Mouse (Mus musculus): ENCODE measurements around the gene Unc13c.

Unc13c gene

DNA sequence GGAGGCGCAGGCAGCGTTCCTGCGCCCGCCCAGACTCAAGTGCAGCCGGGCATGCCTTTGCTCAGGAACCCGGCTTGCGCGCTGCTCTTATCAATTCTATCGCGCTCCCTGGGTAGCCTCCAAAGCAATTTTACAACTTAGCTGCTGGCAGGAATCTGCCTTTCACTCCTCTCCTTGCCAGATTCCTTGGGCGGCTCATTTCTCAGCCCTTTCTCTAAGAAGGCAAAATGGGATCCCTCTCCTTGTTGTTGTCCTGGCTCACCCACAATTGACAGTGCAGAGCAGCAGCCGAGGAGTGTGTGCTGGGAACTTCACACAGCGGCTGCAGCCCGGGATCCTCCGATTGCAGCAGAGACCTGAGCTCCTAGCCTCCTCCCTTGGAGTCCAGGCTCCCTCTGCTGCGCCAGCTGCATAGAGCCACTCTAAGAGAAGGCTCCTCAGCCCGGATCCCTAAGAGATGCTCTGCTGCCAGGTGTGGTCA lies at the start of gene Unc13c:
TSS of gene Unc13c (minus strand) at position 326 of the 481 bp plus-strand sequence.
- DNase-seq, result peak; percentile 74

DNA sequence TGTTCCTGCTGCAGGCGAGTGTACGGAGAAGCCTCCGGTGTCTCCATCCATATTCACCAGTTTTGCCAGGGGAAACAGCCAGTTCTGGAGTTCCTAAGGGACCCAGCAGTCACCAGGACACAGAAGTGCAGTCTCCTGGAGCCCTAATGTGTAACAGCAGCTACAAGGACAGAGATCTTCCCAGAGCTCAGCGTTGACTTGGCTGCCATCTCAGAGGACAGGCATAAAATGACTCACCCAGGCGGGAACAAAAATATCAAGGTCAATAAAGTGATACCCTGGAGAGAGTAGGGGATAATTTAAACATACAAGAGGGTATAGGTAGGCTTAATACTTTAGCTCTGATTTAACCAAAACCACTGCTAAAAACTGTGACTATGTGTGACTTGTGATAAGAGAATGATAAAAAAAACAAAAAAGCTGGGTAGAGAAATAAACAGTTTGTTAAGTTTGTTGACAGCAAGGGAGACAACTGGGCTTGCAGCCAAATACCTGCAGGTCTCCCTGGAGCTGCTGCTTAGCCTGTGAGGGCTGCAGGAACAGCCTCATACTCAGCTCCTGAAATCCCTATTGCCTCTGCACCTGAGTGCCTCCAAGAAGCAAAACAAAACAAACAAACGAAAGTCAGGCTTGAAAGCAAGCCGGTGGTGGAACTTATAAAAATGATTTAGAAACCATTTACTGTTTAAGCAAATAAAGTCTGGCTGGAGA lies 39.4 kb upstream of the Unc13c start:
- no peak for DNase-seq

DNA sequence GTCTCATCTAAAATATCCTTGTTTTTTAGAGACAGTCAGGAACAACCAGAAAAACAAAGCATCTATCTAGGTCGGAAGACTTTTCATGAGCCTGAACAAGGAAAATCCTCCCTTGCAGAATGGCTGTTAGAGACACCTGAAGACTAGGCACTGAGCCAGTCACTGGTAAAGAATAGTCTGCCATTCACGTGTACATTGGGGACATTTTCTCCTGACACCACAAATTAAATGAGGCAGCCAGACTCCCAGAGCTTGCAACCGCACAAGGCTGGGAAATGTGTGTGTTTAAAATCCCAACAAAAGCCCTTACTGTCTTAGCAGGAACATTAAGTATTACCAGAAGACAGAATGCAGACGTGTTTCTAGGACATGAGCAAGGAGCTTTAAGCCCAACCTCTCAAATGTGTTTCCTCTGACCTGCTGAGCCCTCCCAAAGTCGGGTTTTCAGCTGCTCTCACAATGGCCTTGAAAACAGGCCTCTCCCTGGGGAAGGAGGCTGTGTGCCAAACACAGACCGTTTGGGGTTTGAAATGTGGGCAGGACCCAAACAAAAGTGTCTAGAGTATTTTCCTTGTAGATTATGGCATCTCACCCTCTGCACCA lies 33.7 kb upstream of the Unc13c start:
- DNase-seq, result peak; percentile 3

DNA sequence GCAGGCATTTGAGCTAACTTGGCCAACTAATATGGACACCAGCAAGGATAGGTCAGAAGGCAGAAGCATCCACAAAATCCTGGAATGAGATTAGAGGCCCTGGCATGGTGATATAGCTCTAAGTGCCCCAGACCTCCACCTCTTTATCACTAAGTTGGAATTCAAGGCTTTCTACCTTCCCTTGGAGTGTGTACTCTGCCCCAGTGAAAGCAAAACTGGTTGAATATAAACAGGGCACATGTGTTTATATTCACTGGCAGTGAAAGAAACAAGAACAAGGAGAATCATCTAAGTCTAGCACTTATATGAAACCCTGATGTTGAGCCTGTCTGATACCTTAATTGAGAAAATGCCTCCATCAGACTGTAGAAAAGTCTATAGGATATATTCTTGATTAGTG lies 19.3 kb upstream of the Unc13c start:
- DNase-seq, result no peak

DNA sequence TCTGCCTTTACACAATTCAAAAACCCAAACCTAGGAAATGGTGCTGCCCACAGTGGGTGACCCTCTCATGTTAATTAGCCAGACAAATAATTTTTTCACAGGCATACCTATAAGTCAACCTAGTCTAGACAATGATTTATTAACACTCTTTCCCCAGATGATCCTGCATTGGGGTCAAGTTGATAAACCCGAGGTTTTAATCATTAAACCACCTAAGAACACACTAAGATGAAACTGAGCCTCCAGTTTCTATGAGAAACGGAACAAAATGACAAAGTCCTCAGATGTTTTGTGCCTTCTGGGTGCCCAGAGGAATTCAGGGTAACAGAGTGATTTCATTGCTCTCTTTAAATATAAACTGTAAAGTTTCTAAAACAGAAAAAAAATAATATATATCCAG lies 18.5 kb upstream of the Unc13c start:
- DNase-seq, result no peak

DNA sequence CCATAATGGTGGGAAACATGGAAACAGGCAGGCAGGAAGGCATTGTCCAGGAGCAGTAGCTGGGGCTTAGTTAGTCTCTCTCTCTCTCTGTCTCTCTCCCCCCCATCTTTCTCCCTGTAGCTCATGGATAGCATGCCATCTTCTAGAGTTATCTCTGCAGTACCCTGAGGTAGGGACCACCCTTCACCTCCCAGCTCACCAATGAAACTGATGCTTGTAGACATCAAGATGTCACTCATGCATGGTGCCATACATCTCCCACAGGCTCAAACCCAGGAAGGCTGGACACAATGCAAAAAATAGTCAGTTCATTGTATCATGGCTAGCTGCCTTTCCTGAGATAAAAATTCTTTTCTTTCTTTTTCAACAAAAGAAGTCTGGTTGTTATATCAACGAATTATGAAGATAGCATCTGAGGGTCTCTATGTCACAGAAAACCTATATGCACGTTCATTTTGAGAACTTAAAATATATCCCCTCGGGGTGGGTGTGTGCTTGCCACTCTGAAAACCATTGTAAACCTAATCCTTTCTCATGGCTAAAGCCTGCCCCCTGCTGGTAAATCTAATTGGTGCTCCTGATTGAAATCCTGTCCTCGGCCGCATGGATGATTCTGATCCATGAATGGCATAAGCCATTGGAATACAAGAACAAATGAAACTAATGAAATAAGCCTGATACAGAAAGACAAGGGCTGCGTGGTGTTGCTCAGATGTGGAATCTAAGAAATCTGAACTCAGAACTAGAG lies 14.0 kb upstream of the Unc13c start:
- DNase-seq, result peak; percentile 76

DNA sequence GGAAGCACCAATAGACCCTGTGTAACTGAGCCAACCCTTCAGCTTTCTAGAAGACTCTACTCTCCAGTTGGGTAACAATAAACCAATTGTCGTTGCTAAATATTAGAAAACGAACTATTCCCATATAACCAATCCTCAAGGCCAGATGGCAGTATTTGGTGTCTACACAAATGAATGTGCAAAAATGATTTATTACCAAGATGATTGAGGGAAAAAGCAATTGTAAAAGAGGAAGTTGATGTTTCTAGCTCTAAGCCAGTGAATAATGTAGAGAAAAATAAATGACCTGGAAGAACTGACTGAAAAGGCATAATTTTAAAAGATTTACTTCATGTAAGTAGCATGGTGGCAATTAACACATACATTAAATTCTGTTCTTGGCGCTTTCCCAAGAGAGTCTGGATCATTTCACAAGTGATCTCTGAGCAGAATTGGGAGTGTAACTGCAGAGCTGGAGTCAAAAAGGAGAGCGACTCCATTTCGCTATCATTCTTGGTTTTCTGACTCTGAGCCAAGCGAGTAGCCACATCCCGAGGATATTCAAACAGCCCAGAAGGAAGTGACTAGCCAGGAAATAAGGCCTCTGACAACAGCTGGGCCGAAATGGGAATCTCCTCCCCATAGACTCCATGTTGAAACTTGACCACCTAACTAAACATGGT lies 3.7 kb upstream of the Unc13c start:
- DNase-seq, result no peak

DNA sequence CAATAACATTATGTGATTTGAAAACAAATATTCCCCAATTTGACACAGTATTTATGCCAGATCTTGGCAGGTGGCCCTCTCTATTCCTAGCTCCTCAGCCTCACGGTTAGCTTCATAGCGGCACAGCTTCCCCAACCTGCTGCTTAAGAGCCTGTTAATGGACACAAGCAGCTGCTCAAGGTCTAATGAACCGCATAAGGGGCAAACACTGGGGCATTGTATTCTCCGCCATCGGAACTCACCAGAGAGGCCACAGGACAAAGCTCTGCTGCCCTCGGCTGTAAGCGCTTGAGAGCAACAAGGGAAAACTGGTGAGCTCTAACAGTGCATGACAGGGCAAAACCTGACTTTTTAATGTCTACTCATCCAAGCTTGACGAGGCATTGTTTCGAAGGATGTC lies 2.0 kb upstream of the Unc13c start:
- DNase-seq, result peak; percentile 54

DNA sequence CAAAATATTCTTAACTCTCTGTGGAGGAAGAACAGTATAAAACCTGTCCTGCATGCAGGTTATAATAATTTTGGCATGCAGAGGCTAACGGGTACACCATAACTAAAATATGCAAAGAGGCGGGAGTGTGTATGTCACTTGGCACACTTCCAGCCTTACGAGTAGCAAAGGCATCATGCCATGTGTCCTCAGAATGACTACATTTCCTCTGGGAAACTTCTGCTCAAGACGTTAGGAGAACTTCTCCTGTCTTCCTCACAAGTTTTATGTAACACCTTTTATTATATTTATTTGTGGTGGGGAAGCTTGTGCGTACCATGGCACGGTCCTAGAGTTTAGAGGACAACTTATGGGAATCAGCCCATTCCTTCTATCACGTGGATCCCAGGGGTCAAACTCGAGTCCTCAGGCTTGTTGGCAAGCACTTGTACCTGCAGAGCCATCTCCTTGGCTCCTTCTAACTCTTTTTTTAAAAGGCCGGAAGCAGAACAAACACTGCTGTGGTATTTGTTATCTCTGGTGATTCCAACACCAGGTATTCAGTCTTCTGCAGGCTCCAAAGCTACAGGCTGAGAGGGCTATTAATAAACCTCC lies 3.3 kb downstream of the Unc13c start:
- DNase-seq, result peak; percentile 68

DNA sequence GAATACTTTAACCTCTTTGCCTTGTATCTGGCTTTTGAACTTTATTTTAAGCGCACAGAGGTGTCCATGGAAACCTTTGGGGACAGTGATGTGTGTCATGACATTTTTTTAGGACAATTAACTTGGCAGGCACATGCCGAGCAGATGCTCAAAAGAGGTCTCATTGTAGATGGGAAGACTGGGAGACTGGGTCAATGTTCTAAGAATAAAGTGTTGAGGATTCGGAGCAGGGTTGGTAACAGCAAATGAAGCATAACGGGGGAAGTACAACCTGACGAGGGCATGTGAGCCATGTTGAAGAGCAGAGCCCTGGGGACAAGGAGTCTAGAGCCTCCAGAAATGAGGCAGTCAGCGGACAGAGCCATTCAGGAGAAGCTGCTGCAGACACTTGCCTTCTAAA lies 6.3 kb downstream of the Unc13c start:
- peak; percentile 43 for DNase-seq

DNA sequence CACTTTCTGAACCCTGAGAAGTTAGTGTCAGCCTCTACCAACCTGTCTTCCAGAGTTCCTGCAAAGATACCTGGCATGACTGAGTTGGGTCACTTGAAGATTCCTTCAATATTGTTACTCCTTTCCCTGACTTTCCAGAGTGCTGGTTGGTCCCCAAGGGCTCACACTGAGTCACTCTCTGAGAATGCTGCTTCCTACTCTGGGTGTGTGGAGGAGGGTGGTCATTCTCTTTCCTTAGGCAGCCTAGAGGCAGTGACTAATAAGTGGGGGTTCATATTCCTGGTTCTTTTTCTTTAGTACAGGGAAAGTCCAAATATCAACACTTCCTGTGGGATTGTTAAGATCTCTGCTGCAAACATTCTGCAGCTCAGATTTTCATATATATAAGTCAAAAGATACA lies 16.4 kb downstream of the Unc13c start:
- no peak for DNase-seq

DNA sequence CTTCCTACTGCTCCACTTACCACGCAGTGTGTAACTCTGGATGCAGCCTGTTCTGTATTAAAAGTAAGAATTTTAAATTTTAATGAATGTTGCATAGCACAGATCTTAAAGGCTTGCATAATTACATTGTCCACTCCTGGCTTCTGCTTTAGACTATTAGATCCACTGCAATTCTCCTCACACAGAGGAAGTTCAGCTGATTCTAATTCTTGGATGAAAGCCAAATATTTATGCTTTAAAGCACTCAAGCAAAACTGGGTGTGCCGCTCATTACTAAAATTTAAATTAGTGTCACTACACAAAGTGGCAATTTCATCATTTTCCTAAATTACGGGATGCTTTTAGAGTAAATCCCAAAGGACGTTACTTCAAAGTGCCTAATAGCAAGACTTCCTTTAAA lies 17.2 kb downstream of the Unc13c start:
- DNase-seq, result no peak

DNA sequence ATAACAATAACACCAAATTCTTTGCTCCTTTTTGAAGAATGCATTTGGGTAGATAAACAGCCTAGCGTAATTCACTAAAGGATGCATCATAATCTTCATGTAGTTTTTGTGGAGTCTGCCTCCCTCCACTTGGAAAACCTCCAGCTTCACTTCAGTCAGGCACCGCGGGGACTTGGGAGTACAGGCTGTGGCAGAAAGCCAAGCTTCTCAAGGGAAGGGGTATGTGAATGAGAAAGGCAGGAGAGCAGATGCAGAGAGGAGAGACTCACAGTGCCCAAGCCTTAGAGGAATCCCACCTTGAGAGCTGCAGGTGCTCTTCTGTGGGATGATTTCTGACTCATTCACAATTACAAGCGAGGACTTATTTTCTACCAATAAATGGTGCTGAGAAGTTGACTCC lies 33.9 kb downstream of the Unc13c start:
- DNase-seq, result peak; percentile 79

DNA sequence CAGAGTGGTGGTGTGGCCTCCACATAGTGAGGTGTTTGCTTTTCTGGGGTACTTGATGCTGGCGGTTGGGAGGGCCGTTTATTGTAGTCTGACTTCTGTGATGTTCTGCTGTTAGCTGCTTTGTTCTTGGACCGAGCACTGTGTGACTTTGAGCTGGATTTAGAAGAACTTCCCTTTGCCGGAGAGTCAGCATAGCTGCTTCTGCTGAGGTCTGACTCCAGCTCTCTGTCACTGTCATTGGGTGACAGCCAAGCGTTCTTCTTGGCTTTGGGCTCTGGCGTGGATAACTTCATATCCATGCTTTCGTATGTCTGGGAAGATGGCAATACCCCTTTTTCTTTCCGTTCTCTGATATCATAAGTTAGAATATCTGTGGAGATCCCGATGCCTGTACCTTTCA lies 36.8 kb downstream of the Unc13c start:
- peak; percentile 66 for DNase-seq

DNA sequence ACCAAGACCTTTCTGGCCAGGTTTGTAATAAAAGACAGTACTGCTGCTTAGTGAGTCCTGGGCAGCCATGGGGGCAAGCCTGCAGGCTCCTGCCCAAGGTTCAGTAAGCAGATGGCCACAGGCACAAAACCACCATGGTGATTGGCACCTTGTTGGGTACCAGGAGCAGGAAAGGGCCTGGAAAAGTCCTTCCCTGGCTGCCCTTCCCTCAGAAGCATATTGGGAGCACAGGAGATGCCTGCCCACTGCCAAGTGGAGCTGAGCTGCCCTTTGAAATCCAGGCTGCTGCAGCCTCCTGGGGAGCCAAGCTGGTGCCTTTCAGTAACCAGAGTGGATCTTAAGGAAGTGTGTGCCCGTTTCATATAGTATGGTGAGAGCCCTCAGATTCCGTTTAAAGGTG lies 41.5 kb downstream of the Unc13c start:
- DNase-seq, result peak; percentile 99

DNA sequence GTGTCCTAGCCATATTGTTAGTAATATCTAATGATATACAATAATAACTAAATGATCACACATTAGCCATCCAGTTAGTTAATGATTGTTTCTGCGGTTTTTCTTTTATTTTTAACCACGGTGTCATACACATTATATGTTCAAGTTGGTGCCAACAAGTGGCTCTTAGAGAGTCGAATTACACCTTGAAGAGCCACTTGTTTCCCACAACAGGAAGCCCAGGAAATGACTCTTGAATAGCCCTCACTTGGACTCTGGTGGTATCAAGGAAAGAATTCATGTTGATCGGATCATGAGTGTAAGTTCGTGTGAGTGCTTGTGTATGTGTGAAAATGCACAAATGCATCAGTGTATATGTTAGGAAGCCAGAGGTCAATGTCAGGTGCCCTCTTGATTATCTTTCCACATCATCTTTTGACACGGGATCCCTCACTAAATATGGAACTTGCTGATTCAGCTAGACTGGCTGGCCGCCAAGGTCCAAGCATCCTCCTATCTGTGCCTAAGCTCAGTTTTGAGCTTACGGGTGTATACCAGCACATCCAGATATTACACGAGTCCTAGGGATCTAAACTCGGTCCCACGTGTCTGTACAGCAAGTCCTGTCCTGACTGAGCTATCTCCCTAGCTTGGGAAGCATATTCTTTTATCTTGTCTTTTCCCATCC lies 46.2 kb downstream of the Unc13c start:
- peak; percentile 69 for DNase-seq

DNA sequence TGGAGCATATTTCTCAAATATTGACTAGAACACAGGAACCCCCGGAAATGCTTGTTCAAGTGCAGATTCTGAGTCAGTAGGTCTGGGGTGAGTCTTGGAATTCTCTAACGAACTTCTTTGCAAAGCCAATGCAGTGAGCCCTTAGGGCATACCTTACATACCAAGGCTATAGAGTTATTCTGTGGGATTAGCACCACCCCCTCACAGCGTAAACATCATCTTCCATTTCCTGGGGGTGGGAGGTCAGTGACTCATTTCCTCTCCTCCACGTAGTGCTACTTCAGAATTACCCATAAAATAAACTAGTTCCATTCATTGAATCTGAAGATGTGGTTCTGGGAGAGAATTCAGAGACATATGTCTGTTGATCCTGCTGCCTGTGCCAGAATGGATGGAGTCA lies 62.8 kb downstream of the Unc13c start:
- DNase-seq, result no peak

DNA sequence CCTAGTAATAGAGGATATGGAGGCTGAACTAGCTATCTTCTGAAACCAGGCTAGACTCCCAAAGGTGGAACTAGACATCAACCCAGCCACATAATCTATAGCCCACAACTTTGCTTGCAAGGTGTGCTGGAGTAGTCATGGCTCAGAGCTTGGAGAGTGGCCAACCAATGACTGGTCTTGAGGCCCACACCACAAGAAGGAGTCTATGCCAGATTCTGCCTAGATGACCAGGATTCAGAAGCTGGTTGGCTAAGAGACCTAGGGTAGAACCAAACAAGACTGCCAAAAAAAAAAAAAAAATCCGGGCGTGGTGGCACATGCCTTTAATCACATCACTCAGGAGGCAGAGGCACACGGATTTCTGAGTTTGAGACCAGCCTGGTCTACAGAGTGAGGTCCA lies 70.2 kb downstream of the Unc13c start:
- DNase-seq, result no peak

DNA sequence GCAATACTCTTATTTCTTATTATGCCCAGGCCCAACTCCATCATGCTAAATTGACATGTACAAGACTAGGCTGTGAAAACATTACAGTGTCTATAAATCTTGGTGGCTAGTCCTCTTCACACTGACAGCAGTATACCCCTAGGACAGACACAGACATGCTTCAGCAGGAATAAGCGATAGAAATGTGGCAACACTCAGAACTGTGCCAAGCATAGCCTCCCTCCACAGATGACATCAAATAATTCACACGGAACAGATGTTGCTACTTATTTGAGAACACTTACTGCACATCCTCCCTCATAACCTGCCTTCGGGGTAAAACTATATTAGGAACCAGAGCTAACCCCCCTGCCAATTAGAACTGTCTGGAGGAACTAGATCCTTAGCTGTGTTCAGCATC lies 72.6 kb downstream of the Unc13c start:
- DNase-seq, result no peak

DNA sequence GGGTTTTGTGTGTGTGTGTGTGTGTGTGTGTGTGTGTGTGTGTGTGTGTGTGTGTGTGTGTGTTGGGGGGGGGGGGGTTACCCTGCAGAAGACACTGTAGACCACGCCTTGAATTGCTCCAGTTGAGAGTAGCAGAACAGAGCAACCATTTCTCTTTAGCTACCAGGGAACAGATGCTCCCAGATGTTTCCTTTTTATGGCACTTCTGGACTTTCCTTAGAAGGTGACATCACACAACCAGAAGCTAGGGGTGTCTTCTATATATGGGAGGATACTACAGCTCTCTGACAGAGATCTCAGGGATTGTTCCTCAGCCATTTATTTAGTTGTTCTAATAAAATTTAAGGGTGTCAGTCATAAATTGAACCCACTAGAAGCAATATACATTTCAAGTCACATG lies 85.2 kb downstream of the Unc13c start:
- no peak for DNase-seq

DNA sequence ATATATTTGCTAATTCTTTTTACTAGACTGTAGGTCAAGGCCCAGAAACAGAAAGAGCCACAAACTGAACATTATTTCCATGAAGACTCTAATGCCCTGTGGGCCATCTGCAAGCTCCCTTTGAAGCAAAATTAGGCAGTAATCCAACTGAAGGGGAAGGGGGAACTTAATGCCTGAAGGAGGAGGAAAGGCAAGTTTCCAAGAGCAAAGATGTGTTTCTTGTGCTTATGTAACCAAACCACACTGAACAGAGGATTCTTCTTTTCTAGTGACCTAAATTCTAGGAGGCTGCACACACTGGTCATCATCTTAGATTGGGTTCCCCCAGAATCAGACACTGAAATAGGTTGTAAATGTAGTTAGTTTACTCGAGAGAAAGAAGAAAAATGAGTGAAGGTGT lies 85.6 kb downstream of the Unc13c start:
- DNase-seq, result peak; percentile 64

DNA sequence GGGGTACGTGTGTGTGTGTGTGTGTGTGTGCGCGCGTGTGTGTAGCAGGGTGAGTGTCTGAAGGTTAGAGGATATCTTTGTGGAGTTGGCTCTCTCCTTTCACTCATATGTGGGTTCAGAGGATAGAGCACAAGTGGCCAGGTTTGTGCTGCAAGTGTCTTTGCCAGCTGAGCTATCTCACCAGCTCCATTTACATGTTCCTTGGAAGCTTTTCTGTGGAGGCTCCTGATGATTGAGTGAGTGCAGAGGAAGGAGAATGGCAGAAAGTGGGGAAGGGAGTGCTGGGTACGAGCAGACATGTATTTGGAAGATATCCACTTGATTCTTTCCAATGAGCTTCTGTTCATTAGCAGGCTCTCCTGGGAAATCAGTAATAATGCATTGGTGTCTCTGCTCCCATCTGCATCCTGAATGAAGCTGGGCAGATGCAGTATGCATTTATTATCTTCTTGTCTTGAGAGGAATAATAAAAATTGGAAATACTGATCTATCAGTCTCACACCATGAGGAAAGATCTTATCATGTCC lies 86.3 kb downstream of the Unc13c start:
- no peak for DNase-seq
